Mouse (Mus musculus): Measurements from ENCODE around the gene 1700010I14Rik.

DNA sequence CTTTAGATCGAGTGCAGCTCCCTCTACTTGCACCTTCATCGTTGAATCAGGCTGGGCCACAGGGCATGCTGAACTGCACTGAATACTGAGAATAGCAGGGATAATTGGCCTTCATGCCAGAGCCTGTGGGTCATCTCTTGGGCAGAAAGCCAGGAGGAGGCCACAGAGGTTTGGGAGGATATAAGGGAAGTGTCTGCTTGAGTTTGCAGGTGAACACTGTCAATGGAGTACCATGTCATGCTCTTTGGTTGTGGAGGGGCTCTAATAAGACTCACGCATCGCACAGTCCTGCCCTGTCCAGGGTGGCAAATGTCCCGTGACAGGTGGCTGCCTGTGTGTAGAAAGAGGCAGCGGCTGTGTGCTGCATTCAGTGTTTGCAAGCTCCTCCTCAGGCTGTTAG is 30.0 kb upstream of the 1700010I14Rik start:
- TF ChIP-seq POLR2A (IDR thresholded peaks at IDR 0.05; ENCODE audit: low read depth, low read length) (no peak), CTCF (IDR thresholded peaks at IDR 0.05; ENCODE audit: borderline replicate concordance, insufficient read depth, low read length) (no peak)

Data from embryonic fibroblast, embryonic 13.5 days (primary cell).